Mouse (Mus musculus) heart, postnatal 0 days (tissue): Measurements from ENCODE around the gene Cbln1. TPM values are rescaled to one million over a fixed set of nuclear protein-coding genes. Genes with fewer than 3 reads are reported as not detected.

Source experiments
- ATAC-seq: fragments of 200-750 bp; cut with Nextera tagmentation; 2 replicates; pipeline ENCODE4 v1.8.0; 2017; ENCODE audit warnings: low read depth, moderate number of reproducible peaks, moderate library complexity; ENCODE audit not compliant: insufficient read depth
- DNase-seq: peaks from one replicate; pipeline ENCODE4 v3.0.0-alpha.2; 2016; ENCODE audit warnings: low spot score
- H3K27ac ChIP-seq: fragments of 300-500 bp; sonication (generic); 2 replicates; pipeline ENCODE4 v1.5.1; 2014; ENCODE audit warnings: low read depth, mild to moderate bottlenecking
- H3K27me3 ChIP-seq: fragments of 300-500 bp; sonication (generic); 2 replicates; pipeline ENCODE4 v1.6.1; 2014; ENCODE audit warnings: low read length, mixed read lengths; ENCODE audit not compliant: control insufficient read depth, insufficient read depth
- H3K36me3 ChIP-seq: fragments of 300-500 bp; sonication (generic); replicated peaks from 2 replicates; pipeline ENCODE4 v1.6.1; 2014; ENCODE audit warnings: low read length, mixed read lengths; ENCODE audit not compliant: control insufficient read depth, insufficient read depth
- H3K4me1 ChIP-seq: fragments of 300-500 bp; sonication (generic); 2 replicates; pipeline ENCODE4 v1.6.1; 2014; ENCODE audit warnings: antibody characterized with exemption; ENCODE audit not compliant: control insufficient read depth, insufficient read depth
- H3K4me2 ChIP-seq: fragments of 300-500 bp; sonication (generic); 2 replicates; pipeline ENCODE4 v1.6.1; 2014; ENCODE audit warnings: low read depth, mild to moderate bottlenecking, low read length, moderate library complexity
- H3K4me3 ChIP-seq: fragments of 300-500 bp; sonication (generic); 2 replicates; pipeline ENCODE4 v1.5.1; 2014; ENCODE audit warnings: low read depth, low read length
- H3K9ac ChIP-seq: fragments of 300-500 bp; sonication (generic); replicated peaks from 2 replicates; pipeline ENCODE4 v1.6.1; 2014; ENCODE audit warnings: low read depth, low read length, mixed read lengths
- H3K9me3 ChIP-seq: fragments of 300-500 bp; sonication (generic); replicated peaks from 2 replicates; pipeline ENCODE4 v1.6.1; 2016; ENCODE audit warnings: low read length; ENCODE audit not compliant: control insufficient read depth
- CTCF ChIP-seq: IDR thresholded peaks from 2 replicates; pipeline ENCODE4 v1.5.1; 2016; ENCODE audit warnings: antibody characterized with exemption, control low read depth, low read depth
- EP300 ChIP-seq: IDR thresholded peaks from 2 replicates; pipeline ENCODE4 v1.6.1; 2016; ENCODE audit warnings: antibody characterized with exemption, low read depth
- WGBS: fragments of 180-500 bp; shearing (Covaris S2); extraction: QIAGEN DNeasy Blood & Tissue Kit; methylation state at CpG from one replicate; pipeline ENCODE4 v1.1.7; 2014; 5-methylcytosine and 5-hydroxymethylcytosine counted together
- polyA plus RNA-seq: library from polyadenylated mRNA; unstranded; fragments of >200 nt; fragmentation: Nextera tagmentation; extraction: Ambion mirVana; gene quantifications from 2 replicates; pipeline ENCODE4 v1.2.1, GENCODE M21; 2015
- total RNA-seq: library from RNA; depleted of rRNA; stranded (reverse); fragments of >200 nt; gene quantifications from 2 replicates; pipeline ENCODE4 v1.2.3, GENCODE M21; 2014; ENCODE audit warnings: low replicate concordance

The Cbln1 gene
- total and polyA plus RNA-seq, 2 experiments from 2014 or later: not detected

GRCm38 (mm10) chr8:87489841-87490415 lies 17.5 kb upstream of the Cbln1 start:
- Histone ChIP-seq H3K36me3 (no peaks in the 10 kb centered on the region), H3K4me3 (no peak overlapping the region), H3K4me2 (no peak overlapping the region), H3K9me3 (no peaks in the 10 kb centered on the region), H3K27me3 (no peaks in the 10 kb centered on the region), H3K27ac (no peak overlapping the region), H3K4me1 (no peaks in the 10 kb centered on the region), H3K9ac (no peak overlapping the region)
- ATAC-seq (no peak), DNase-seq (no peak)
- TF ChIP-seq EP300 (no peak), CTCF (no peak)
- 42% methylated on average over 5 of the region's 5 CpGs for WGBS

- 57% methylated on average over 1 of the region's 1 CpGs for WGBS
- DNase-seq: no peak
- H3K36me3 ChIP-seq: no peaks in the 10 kb centered on the region
- H3K4me2 ChIP-seq: no peak overlapping the region
- H3K9me3 ChIP-seq: no peaks in the 10 kb centered on the region
- H3K27ac ChIP-seq: no peak overlapping the region
- ATAC-seq: no peak
- H3K27me3 ChIP-seq: peaks cover 12% of the 10 kb centered on the region
- no peak overlapping the region for H3K4me3 ChIP-seq
- TF ChIP-seq EP300 (no peak), CTCF (no peak)
- no peaks in the 10 kb centered on the region for H3K4me1 ChIP-seq
- no peak overlapping the region for H3K9ac ChIP-seq
Measured at GRCm38 (mm10) chr8:87481396-87481795, 9.0 kb upstream of the Cbln1 start.

- H3K9me3 ChIP-seq: no peaks in the 10 kb centered on the region
- peaks cover 38% of the 10 kb centered on the region for H3K27me3 ChIP-seq
- H3K4me2 ChIP-seq: no peak overlapping the region
- no peak overlapping the region for H3K27ac ChIP-seq
- 55% methylated on average over 3 of the region's 3 CpGs for WGBS
- DNase-seq (no peak), ATAC-seq (no peak)
- H3K36me3 ChIP-seq: no peaks in the 10 kb centered on the region
- no peak overlapping the region for H3K9ac ChIP-seq
- 0 out of 2 replicates have a peak, but pooled peaks cover 2% of the 10 kb centered on the region for H3K4me1 ChIP-seq
- TF ChIP-seq CTCF (no peak), EP300 (no peak)
- no peak overlapping the region for H3K4me3 ChIP-seq
Measured at GRCm38 (mm10) chr8:87478221-87478620, 5.8 kb upstream of the Cbln1 start.

GRCm38 (mm10) chr8:87477102-87477645 lies 4.8 kb upstream of the Cbln1 start:
- ATAC-seq (no peak), DNase-seq (no peak)
- H3K27me3 ChIP-seq: peaks cover 48% of the 10 kb centered on the region
- no peaks in the 10 kb centered on the region for H3K9me3 ChIP-seq
- TF ChIP-seq EP300 (no peak), CTCF (no peak)
- no peaks in the 10 kb centered on the region for H3K36me3 ChIP-seq
- H3K4me1 ChIP-seq: peaks cover 10% of the 10 kb centered on the region
- 40% methylated on average over 3 of the region's 3 CpGs for WGBS
- no peak overlapping the region for H3K4me2 ChIP-seq
- no peak overlapping the region for H3K27ac ChIP-seq
- no peak overlapping the region for H3K4me3 ChIP-seq
- H3K9ac ChIP-seq: no peak overlapping the region

- no peak overlapping the region for H3K4me3 ChIP-seq
- no peak overlapping the region for H3K4me2 ChIP-seq
- no peak for ATAC-seq
- H3K36me3 ChIP-seq: no peaks in the 10 kb centered on the region
- no peak overlapping the region for H3K9ac ChIP-seq
- DNase-seq: no peak
- no peak overlapping the region for H3K27ac ChIP-seq
- no peaks in the 10 kb centered on the region for H3K9me3 ChIP-seq
- H3K4me1 ChIP-seq: peaks cover 15% of the 10 kb centered on the region
- H3K27me3 ChIP-seq: peaks cover 64% of the 10 kb centered on the region
- TF ChIP-seq EP300 (no peak), CTCF (no peak)
- whole genome bisulfite sequencing: 63% methylated on average over 3 of the region's 3 CpGs
Measured at GRCm38 (mm10) chr8:87475551-87475950, 3.1 kb upstream of the Cbln1 start.

- H3K9me3 ChIP-seq: no peaks in the 10 kb centered on the region
- no peaks in the 10 kb centered on the region for H3K36me3 ChIP-seq
- H3K27me3 ChIP-seq: peaks cover 76% of the 10 kb centered on the region
- no peak for DNase-seq
- H3K4me3 ChIP-seq: no peak overlapping the region
- H3K27ac ChIP-seq: no peak overlapping the region
- H3K4me2 ChIP-seq: no peak overlapping the region
- ATAC-seq: no peak
- peaks cover 20% of the 10 kb centered on the region for H3K4me1 ChIP-seq
- no peak overlapping the region for H3K9ac ChIP-seq
- no peak for TF ChIP-seq EP300
- TF ChIP-seq CTCF: no peak
- 62% methylated on average over 8 of the region's 8 CpGs for WGBS
Measured at GRCm38 (mm10) chr8:87474379-87474778, 2.0 kb upstream of the Cbln1 start.
